Mouse (Mus musculus): ENCODE measurements at regions not wholly inside any gene's neighbourhood (a gene's known extent, or its start where the extent isn't known, plus 50 kb on each side); places are given as distances from the start of the nearest gene placed in this dataset.
A peak's percentile ranks its signal among the peaks of the same experiment; 100 is the strongest.

- no peaks in the 10 kb centered on the region for H3K4me1 ChIP-seq (ENCODE audit: insufficient read depth)
- no peaks in the 10 kb centered on the region for H3K27me3 ChIP-seq (ENCODE audit: insufficient read depth, low read length)
- H3K27ac ChIP-seq (ENCODE audit: low read depth) = no peak overlapping the region
- H3K9me3 ChIP-seq (ENCODE audit: low read length) = no peaks in the 10 kb centered on the region
- DNase-seq (no peak), ATAC-seq (no peak)
- H3K9ac ChIP-seq (replicated peaks) = no peak overlapping the region
- WGBS (ENCODE audit: insufficient replicate concordance) = 79% methylated on average over 9 of the region's 9 CpGs
- no peak overlapping the region for H3K4me2 ChIP-seq (ENCODE audit: low read depth, low read length)
- TF ChIP-seq EP300 (IDR thresholded peaks at IDR 0.05; ENCODE audit: low read depth) = no peak
- no peak for TF ChIP-seq CTCF (IDR thresholded peaks at IDR 0.05; ENCODE audit: low read depth)
- H3K4me3 ChIP-seq (ENCODE audit: low read depth, low read length) = no peak overlapping the region
- no peaks in the 10 kb centered on the region for H3K36me3 ChIP-seq (replicated peaks; ENCODE audit: insufficient read depth, low read length)
Measured at GRCm38 (mm10) chr14:53845646-53846045, 408.3 kb downstream of the Dad1 start.

GRCm38 (mm10) chr14:53832553-53832952, 421.4 kb downstream of the Dad1 start:
- Histone ChIP-seq H3K27ac (ENCODE audit: low read depth) (no peak overlapping the region), H3K9me3 (ENCODE audit: low read length) (no peaks in the 10 kb centered on the region), H3K27me3 (ENCODE audit: insufficient read depth, low read length) (no peaks in the 10 kb centered on the region), H3K9ac (replicated peaks) (no peak overlapping the region), H3K36me3 (replicated peaks; ENCODE audit: insufficient read depth, low read length) (no peaks in the 10 kb centered on the region), H3K4me1 (ENCODE audit: insufficient read depth) (no peaks in the 10 kb centered on the region), H3K4me2 (ENCODE audit: low read depth, low read length) (no peak overlapping the region), H3K4me3 (ENCODE audit: low read depth, low read length) (no peak overlapping the region)
- 73% methylated on average over 3 of the region's 3 CpGs for WGBS (ENCODE audit: insufficient replicate concordance)
- TF ChIP-seq EP300 (IDR thresholded peaks at IDR 0.05; ENCODE audit: low read depth) (no peak), CTCF (IDR thresholded peaks at IDR 0.05; ENCODE audit: low read depth) (no peak)
- DNase-seq (no peak), ATAC-seq (no peak)

GRCm38 (mm10) chr14:53831651-53832050, 422.3 kb downstream of the Dad1 start:
- Histone ChIP-seq H3K4me3 (ENCODE audit: low read depth, low read length) (no peak overlapping the region), H3K27ac (ENCODE audit: low read depth) (no peak overlapping the region), H3K4me1 (ENCODE audit: insufficient read depth) (no peaks in the 10 kb centered on the region), H3K36me3 (replicated peaks; ENCODE audit: insufficient read depth, low read length) (no peaks in the 10 kb centered on the region), H3K4me2 (ENCODE audit: low read depth, low read length) (no peak overlapping the region), H3K9ac (replicated peaks) (no peak overlapping the region), H3K9me3 (ENCODE audit: low read length) (no peaks in the 10 kb centered on the region), H3K27me3 (ENCODE audit: insufficient read depth, low read length) (no peaks in the 10 kb centered on the region)
- 80% methylated on average over 6 of the region's 6 CpGs for WGBS (ENCODE audit: insufficient replicate concordance)
- ATAC-seq = no peak
- no peak for TF ChIP-seq CTCF (IDR thresholded peaks at IDR 0.05; ENCODE audit: low read depth)
- no peak for TF ChIP-seq EP300 (IDR thresholded peaks at IDR 0.05; ENCODE audit: low read depth)
- no peak for DNase-seq

GRCm38 (mm10) chr14:53830717-53831116, 423.2 kb downstream of the Dad1 start:
- ATAC-seq (no peak), DNase-seq (no peak)
- Histone ChIP-seq H3K27me3 (ENCODE audit: insufficient read depth, low read length) (no peaks in the 10 kb centered on the region), H3K4me2 (ENCODE audit: low read depth, low read length) (no peak overlapping the region), H3K36me3 (replicated peaks; ENCODE audit: insufficient read depth, low read length) (no peaks in the 10 kb centered on the region), H3K27ac (ENCODE audit: low read depth) (no peak overlapping the region), H3K4me1 (ENCODE audit: insufficient read depth) (no peaks in the 10 kb centered on the region), H3K9ac (replicated peaks) (no peak overlapping the region), H3K9me3 (ENCODE audit: low read length) (no peaks in the 10 kb centered on the region), H3K4me3 (ENCODE audit: low read depth, low read length) (no peak overlapping the region)
- TF ChIP-seq CTCF (IDR thresholded peaks at IDR 0.05; ENCODE audit: low read depth) = no peak
- no peak for TF ChIP-seq EP300 (IDR thresholded peaks at IDR 0.05; ENCODE audit: low read depth)
- WGBS (ENCODE audit: insufficient replicate concordance) = 38% methylated on average over 1 of the region's 1 CpGs

- 81% methylated on average over 4 of the region's 4 CpGs for WGBS (ENCODE audit: insufficient replicate concordance)
- no peaks in the 10 kb centered on the region for H3K27me3 ChIP-seq (ENCODE audit: insufficient read depth, low read length)
- H3K9me3 ChIP-seq (ENCODE audit: low read length) = no peaks in the 10 kb centered on the region
- ATAC-seq (no peak), DNase-seq (no peak)
- no peak overlapping the region for H3K27ac ChIP-seq (ENCODE audit: low read depth)
- H3K4me2 ChIP-seq (ENCODE audit: low read depth, low read length) = no peak overlapping the region
- no peaks in the 10 kb centered on the region for H3K4me1 ChIP-seq (ENCODE audit: insufficient read depth)
- no peaks in the 10 kb centered on the region for H3K36me3 ChIP-seq (replicated peaks; ENCODE audit: insufficient read depth, low read length)
- H3K4me3 ChIP-seq (ENCODE audit: low read depth, low read length) = no peak overlapping the region
- H3K9ac ChIP-seq (replicated peaks) = no peak overlapping the region
- TF ChIP-seq CTCF (IDR thresholded peaks at IDR 0.05; ENCODE audit: low read depth) = no peak
- TF ChIP-seq EP300 (IDR thresholded peaks at IDR 0.05; ENCODE audit: low read depth) = no peak
Measured at GRCm38 (mm10) chr14:53826782-53827181, 427.1 kb downstream of the Dad1 start.

- 7% methylated on average over 3 of the region's 3 CpGs for WGBS (ENCODE audit: insufficient replicate concordance)
- Histone ChIP-seq H3K4me1 (ENCODE audit: insufficient read depth) (no peaks in the 10 kb centered on the region), H3K27me3 (ENCODE audit: insufficient read depth, low read length) (no peaks in the 10 kb centered on the region), H3K9me3 (ENCODE audit: low read length) (no peaks in the 10 kb centered on the region), H3K36me3 (replicated peaks; ENCODE audit: insufficient read depth, low read length) (no peaks in the 10 kb centered on the region), H3K27ac (ENCODE audit: low read depth) (no peak overlapping the region), H3K4me3 (ENCODE audit: low read depth, low read length) (no peak overlapping the region), H3K4me2 (ENCODE audit: low read depth, low read length) (no peak overlapping the region), H3K9ac (replicated peaks) (no peak overlapping the region)
- DNase-seq (peak; percentile 73), ATAC-seq (no peak)
- TF ChIP-seq CTCF (IDR thresholded peaks at IDR 0.05; ENCODE audit: low read depth) (peak; percentile 83), EP300 (IDR thresholded peaks at IDR 0.05; ENCODE audit: low read depth) (no peak)
Measured at GRCm38 (mm10) chr14:53806231-53806630, 447.7 kb downstream of the Dad1 start.
